Mouse (Mus musculus) CD4-positive, CD25-positive, alpha-beta regulatory T cell, adult 2 months (primary cell): ENCODE results near the gene Noxo1.
"Not testable (repeated sequence)": the region's sequence is repeated elsewhere in the genome, so short reads cannot be mapped to it uniquely, and the experiment has no call there.

Experiments
- DNase-seq: peaks from one replicate; pipeline ENCODE4 v3.0.0-alpha.2; 2012; ENCODE audit warnings: low read depth, low spot score

The Noxo1 gene

GRCm38 (mm10) chr17:24696011-24696697 lies at the start of gene Noxo1, which contains the start of gene Gfer:
TSS of gene Noxo1 (plus strand) at chr17:24696234.
TSS of gene Gfer (minus strand) at chr17:24696156.
- DNase-seq, result peak; percentile 93

GRCm38 (mm10) chr17:24646381-24646780 lies 49.7 kb upstream of the Noxo1 start:
- DNase-seq, result no peak

GRCm38 (mm10) chr17:24647493-24647892 lies 48.5 kb upstream of the Noxo1 start:
- no peak for DNase-seq

GRCm38 (mm10) chr17:24648731-24649377 lies 47.2 kb upstream of the Noxo1 start:
- no peak for DNase-seq

DNA sequence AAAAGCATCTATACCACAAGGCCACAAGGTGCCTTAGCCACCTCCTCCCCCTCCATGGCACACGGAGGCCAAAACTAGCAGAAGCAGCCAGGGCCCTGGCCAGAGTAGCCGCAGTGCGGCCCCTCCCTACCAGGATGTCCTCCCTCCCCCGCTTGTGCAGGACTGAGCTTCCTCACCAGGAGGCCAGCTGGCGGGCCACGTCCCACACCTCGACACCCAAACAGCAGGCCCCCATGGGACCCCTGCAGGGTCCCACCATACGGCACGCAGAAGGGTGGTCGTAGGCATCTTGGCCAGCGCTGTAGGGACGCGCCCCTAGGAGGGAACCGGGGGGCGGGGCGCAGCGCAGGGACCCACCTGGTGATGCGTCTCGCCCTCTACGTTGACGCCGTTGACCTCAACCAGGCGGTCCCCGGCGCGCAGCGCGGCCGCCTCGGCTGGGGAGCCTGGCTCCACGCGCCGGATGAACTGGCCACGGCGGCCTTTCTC lies 46.4 kb upstream of the Noxo1 start:
- no peak for DNase-seq

DNA sequence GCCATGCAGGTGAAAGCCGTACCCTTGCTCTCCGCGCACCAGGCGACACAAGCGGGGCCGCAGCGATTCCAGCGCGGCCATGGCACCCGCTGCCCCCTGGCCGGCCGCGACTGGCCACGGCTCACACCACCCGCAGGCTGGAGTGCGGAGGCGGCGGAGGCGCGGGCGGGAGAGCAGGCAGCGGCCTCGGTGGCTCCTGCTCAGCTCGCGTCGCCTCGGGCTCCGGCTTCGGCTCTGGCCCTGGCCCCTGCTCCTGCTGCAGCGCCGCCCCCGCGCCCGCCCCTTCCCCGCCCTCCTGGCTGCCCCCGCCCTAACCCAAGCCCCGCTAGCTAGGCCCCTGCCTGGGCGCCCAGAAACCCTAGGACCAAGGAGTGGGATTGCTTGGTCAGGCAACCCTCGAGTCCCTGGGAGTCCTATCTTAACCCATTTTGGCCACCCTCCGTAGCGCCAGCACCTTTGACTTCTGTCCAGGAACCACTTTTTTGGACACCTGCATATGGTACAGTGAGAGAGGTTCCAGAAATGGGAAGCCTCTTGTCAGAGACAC lies 45.9 kb upstream of the Noxo1 start, which contains the start of gene Slc9a3r2:
TSS of gene Slc9a3r2 (minus strand) at position 258 of the 547 bp plus-strand sequence.
- DNase-seq, result peak; percentile 36

GRCm38 (mm10) chr17:24650766-24651165 lies 45.3 kb upstream of the Noxo1 start:
- DNase-seq, result no peak

GRCm38 (mm10) chr17:24651835-24652234 lies 44.2 kb upstream of the Noxo1 start:
- no peak for DNase-seq

- peak; percentile 88 for DNase-seq
These were observed 41.9 kb upstream of the Noxo1 start for GRCm38 (mm10) chr17:24653967-24654710.

DNA sequence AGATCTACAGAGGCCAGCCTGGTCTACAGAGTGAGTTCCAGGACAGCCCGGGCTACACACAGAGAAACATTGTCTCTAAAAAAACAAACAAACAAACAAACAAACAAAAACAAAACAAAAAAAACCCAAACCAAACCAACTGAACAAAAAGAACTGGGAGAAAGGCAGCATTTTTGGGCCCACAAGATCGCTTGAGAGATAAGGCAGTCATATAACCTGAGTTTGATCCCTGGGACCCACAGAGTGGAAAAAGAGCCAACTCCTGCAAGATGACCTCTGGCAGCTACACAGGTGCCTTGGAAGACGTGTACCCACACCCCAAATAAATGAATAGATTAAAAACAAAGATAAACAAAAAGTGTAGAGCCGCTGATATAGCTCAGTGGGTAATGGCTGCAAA lies 41.1 kb upstream of the Noxo1 start:
- DNase-seq, result no peak

- DNase-seq, result peak; percentile 45
These were observed 37.8 kb upstream of the Noxo1 start, which contains the start of gene Npw for GRCm38 (mm10) chr17:24658017-24658758. TSS of gene Npw (minus strand) at chr17:24658457.

DNA sequence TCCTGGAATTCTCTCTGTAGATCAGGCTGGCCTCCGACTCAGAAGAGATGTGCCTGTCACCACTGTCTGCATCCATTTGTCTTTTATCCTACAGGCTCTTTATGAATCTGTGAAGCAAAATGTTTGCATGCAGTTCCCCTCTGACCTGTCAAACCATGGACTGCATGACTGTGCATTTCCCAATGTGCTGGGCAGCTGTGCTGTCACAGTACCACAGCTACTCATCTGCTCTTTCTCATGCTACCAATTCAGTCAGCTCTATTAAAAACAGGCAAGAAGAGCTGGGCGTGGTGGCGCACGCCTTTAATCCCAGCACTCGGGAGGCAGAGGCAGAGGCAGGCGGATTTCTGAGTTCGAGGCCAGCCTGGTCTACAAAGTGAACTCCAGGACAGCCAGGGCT lies 29.0 kb upstream of the Noxo1 start:
- DNase-seq, result not testable (repeated sequence)

GRCm38 (mm10) chr17:24667416-24667815 lies 28.6 kb upstream of the Noxo1 start:
- peak; percentile 84 for DNase-seq

DNA sequence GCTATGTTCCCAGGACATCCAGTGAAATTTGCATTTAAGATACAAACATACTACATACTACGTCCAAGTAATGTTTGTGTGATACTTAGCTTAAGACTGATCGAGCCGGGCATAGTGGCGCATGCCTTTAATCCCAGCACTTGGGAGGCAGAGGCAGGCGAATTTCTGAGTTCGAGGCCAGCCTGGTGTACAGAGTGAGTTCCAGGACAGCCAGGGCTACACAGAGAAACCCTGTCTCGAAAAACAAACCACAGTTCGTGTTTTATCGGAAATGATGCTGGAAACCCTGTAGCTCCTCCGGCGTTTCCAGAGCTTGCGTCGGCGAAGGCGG lies 26.9 kb upstream of the Noxo1 start:
- not testable (repeated sequence) for DNase-seq

DNA sequence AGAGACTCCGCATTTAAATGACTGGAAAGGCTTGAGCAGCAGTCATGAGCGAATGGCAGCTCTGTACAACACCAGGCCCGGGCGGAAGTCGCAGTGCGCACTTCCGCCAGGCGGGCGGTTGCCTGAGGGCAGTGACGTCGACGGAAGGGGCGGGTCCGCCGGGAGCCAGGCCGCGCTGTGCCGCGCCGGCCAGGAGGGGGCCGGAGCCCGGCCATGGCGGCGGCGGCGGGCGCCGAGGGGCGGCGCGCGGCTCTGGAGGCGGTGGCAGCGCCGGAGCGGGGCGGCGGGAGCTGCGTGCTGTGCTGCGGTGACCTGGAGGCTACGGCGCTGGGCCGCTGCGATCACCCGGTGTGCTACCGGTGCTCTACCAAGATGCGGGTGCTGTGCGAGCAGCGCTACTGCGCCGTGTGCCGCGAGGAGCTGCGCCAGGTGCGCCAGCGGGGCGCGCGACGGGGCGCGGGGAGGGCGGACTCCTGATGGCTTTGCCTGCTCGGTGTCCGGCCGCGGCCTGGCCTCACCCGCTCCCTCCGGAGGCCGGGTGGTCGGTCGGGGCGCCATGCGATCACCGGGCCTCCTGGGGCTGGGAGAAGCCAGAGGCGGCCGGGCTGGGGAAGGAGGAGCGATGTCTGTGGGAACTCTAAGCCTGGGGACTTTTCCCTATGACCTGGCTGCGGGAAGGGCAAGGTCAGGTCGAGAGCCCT lies 26.3 kb upstream of the Noxo1 start, which contains the start of gene Zfp598:
TSS of gene Zfp598 (plus strand) at position 143 of the 701 bp plus-strand sequence.
- peak; percentile 97 for DNase-seq

DNA sequence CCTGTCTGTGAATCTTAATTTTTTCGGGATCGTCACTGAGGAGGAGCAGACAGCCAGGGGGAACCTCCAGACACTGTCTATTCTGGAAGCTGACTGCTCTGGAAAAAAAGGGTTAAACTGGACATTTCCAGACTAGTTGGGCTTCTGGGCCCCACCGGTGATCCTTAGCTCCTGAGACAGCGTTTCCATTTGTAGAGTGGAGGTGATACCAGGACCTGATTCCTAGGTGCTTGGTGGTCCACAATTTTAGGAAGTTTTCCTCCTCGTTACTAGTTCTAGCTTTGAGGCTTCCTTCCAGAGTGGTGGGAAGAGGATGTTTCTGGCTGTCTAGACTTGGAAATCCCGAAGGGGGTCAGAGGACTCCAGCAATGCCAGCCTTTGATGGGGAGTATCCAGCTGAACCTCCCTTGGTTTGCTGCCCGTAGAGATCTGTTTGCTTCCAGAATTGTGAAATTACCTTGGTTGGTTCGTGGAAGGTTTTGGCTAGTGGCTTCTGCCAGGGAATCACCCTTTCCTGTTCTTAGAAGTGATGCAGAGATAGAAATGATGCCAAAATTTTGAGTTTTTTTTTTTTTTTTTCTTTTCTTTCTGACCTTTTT lies 25.7 kb upstream of the Noxo1 start:
- DNase-seq, result no peak

GRCm38 (mm10) chr17:24671346-24671745 lies 24.7 kb upstream of the Noxo1 start:
- no peak for DNase-seq

DNA sequence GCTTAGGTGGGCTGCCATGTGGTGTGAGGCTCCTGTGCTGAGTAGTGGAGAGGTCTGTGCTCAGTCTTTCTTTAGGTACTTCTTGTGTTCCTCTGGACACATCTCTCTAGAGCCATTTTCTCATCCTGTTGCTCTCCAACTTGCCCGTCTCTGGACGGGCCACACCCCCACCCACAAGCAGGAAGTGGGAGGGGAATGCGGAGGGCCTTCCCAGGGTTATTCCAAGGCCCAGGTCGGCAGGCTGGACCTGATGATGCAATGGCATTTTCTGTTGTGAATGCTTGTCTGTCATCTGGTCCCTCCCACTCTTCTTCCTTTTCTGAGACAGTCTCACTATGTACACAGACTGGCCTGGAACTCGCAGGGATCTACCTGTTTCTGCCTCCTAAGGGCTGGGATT lies 23.9 kb upstream of the Noxo1 start:
- DNase-seq, result no peak

GRCm38 (mm10) chr17:24674277-24674676 lies 21.8 kb upstream of the Noxo1 start:
- DNase-seq, result no peak

DNA sequence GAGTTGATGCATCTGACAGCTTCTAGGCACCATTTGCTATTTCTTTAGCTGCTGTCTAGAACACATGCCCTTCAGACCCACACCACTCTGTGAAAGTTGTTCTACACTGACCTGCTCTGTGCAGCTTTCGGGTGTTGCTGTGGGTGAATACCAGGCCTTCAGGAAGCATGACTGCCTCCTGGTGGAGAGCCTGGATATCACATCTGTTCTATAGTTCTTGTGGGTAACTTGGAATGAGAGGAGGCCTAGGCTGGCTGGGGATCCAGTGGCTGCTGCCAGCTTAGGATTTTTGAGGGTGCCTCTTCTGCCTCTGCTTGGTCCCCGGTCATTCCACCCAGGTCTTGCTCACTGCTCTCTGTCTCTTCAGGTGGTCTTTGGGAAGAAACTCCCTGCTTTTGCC lies 19.8 kb upstream of the Noxo1 start:
- peak; percentile 86 for DNase-seq
